Mouse (Mus musculus) C2C12 (cell line): ENCODE data around the gene Krtap8-1. TPM values are rescaled to one million over a fixed set of nuclear protein-coding genes. Genes with fewer than 3 reads are reported as not detected.

Source experiments
- H3K27me3 ChIP-seq: one replicate; pipeline ENCODE4 v1.6.1; 2011; ENCODE audit not compliant: control insufficient read depth, insufficient read depth, insufficient read length
- H3K36me3 ChIP-seq: one replicate; pipeline ENCODE4 v1.6.1; 2011; ENCODE audit not compliant: control insufficient read depth, insufficient read depth
- H3K4me3 ChIP-seq: one replicate; pipeline ENCODE4 v1.5.1; 2011; ENCODE audit warnings: mild to moderate bottlenecking, control low read depth; ENCODE audit not compliant: poor library complexity, insufficient read depth, severe bottlenecking
- H3K79me2 ChIP-seq: one replicate; pipeline ENCODE4 v1.6.1; 2011; ENCODE audit not compliant: control insufficient read depth, insufficient read depth
- H3K79me3 ChIP-seq: one replicate; pipeline ENCODE4 v1.6.1; 2011; ENCODE audit warnings: low read depth, control low read depth
- H3ac ChIP-seq: one replicate; pipeline ENCODE3; 2011; ENCODE audit warnings: low read depth; ENCODE audit not compliant: control insufficient read depth, insufficient read length
- CEBPB ChIP-seq: IDR thresholded peaks from one replicate; pipeline ENCODE4 v1.6.1; 2011; ENCODE audit warnings: low read depth, mild to moderate bottlenecking, control low read depth, moderate library complexity
- CTCF ChIP-seq: IDR thresholded peaks from one replicate; pipeline ENCODE4 v1.5.1; 2011; ENCODE audit not compliant: control insufficient read depth, insufficient read depth, insufficient read length
- FOSL1 ChIP-seq: IDR thresholded peaks from one replicate; pipeline ENCODE4 v1.8.0; 2011; ENCODE audit warnings: mild to moderate bottlenecking, low read length; ENCODE audit not compliant: poor library complexity, insufficient read depth, severe bottlenecking
- MAX ChIP-seq: IDR thresholded peaks from one replicate; pipeline ENCODE4 v1.6.1; 2011; ENCODE audit warnings: mild to moderate bottlenecking, control low read depth
- MYOD1 ChIP-seq: IDR thresholded peaks from one replicate; pipeline ENCODE4 v1.6.1; 2011; ENCODE audit warnings: low read depth; ENCODE audit not compliant: control insufficient read depth, insufficient read length
- MYOG ChIP-seq: IDR thresholded peaks from one replicate; pipeline ENCODE4 v1.6.1; 2011; ENCODE audit not compliant: control insufficient read depth, insufficient read length; ENCODE audit errors: extremely low read depth
- USF1 ChIP-seq: IDR thresholded peaks from one replicate; pipeline ENCODE4 v1.6.1; 2011; ENCODE audit warnings: low read depth, mild to moderate bottlenecking, control low read depth, moderate library complexity
- polyA plus RNA-seq: library from polyadenylated mRNA; unstranded; fragments of >200 nt; fragmentation: generic; extraction: Trizol; gene quantifications from one replicate; pipeline ENCODE4 v1.2.1, GENCODE M21; 2012; ENCODE audit warnings: missing spikeins

Gene Krtap8-1
- polyA plus RNA-seq, 1 experiment = not detected

DNA sequence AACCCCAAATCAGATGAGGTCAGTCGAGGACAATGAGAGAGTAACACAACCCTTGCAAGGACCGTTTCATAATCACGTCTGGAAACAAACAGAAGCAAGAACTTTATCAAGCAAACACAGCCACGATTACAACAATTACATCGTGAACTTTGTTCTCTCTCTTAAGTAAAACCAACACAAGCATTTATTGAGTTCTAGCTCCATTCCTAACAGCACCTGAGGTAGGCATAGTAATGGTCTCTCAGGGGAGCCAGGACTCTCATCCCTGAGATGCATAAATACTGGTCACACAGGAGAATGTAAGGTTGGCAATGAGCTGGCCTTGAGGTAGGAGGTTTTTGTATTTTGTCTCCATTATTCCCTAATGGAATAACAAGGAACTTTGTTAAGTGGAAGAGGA is 14.1 kb upstream of the Krtap8-1 start:
- Histone ChIP-seq H3K4me3 (no peak overlapping the region), H3K36me3 (no peaks in the 10 kb centered on the region), H3ac (no peak overlapping the region), H3K79me3 (no peaks in the 10 kb centered on the region), H3K79me2 (no peaks in the 10 kb centered on the region), H3K27me3 (no peaks in the 10 kb centered on the region)
- TF ChIP-seq CEBPB (no peak), FOSL1 (no peak), MAX (no peak), MYOD1 (no peak), MYOG (no peak), CTCF (no peak), USF1 (no peak)

DNA sequence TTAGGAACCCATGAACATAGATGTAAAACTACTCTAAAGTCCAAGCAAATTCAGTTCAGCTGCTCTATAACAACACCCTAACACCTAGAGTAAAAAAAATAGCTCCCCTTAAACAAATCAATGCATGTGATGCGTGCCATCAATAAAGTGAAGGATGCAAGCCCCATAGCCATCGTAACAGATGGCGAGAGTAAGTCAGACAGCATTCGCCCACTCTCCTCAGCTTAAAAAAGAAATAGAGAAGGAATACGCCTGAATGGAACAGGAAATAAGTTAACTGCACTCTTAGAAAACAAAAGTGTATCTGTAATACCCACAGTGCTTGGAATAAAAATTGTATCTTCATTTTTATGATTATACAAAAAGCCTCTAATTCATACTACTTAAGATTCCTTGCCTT is 9.2 kb upstream of the Krtap8-1 start:
- Histone ChIP-seq H3K36me3 (no peaks in the 10 kb centered on the region), H3ac (no peak overlapping the region), H3K79me2 (no peaks in the 10 kb centered on the region), H3K4me3 (no peak overlapping the region), H3K79me3 (no peaks in the 10 kb centered on the region), H3K27me3 (no peaks in the 10 kb centered on the region)
- TF ChIP-seq MAX = no peak
- no peak for TF ChIP-seq MYOG
- TF ChIP-seq USF1 = no peak
- TF ChIP-seq MYOD1 = no peak
- no peak for TF ChIP-seq FOSL1
- no peak for TF ChIP-seq CTCF
- TF ChIP-seq CEBPB = no peak

DNA sequence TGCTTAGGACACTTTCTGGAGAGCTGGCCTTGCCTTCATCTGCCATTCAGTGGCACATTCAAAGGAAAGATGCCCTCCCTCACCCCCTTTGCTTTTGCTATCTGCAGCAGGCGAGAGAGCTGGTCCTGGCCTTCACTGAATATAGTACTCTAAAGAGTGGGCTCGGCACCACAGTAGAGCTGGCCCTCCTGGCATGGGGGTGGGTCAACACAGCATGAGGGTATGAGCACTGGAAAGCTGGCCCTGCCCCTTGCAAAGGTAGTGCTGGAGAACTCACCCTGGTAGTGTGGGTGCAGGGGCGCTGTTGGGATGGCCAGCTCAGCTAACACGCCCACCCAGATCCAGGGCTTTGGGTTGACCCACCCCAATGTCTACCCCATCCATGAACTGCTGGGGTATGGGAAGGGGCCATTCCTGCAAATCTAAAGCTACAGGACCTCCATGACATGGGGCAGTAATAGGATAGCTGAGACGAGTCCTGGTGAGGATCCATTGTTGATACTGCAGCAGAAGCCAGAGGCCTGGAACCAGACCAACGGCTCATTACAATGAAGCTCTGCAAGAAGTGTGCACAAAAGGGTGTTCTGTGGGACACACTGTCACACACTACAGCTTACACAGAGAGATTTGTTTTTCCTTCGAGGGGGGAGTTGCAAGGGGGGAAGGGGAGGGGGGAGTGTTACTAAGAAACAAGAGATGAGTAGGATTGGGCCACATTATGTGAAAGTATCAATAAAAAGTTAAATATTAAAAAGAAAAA is 7.8 kb upstream of the Krtap8-1 start:
- Histone ChIP-seq H3K4me3 (no peak overlapping the region), H3K79me2 (no peaks in the 10 kb centered on the region), H3K79me3 (no peaks in the 10 kb centered on the region), H3K27me3 (no peaks in the 10 kb centered on the region), H3ac (no peak overlapping the region), H3K36me3 (no peaks in the 10 kb centered on the region)
- TF ChIP-seq CEBPB (no peak), MAX (no peak), MYOG (no peak), CTCF (no peak), MYOD1 (no peak), FOSL1 (no peak), USF1 (no peak)

DNA sequence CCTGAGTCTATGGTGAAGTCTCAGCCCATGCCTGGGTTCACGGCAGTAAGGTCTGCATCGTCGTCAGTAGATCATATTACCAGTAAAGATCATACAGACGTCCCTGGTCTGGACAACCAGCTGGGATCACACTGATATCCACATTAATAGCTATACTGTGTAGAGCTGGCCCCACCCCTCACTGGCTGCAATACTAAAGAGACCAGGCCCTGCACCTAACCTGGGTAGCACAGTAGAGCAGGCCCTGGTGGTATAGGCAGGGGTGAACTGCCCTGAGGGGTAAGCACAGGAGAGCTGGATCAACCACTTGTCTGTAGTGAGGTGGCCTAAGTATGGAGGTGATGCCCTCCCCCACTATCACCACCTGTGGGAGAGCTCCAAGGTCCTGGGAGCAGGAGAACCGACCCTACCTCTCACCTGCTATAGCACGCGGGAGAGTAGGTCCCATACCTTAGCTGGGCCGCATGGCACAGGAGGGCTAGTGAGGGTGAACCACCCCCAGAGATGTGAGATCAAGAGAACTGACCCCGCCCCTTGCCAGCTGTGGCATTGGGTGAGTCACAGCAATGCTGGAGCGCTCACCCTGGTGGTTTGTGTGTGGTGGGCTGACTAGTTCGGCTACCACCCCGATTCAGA is 10.0 kb downstream of the Krtap8-1 start:
- Histone ChIP-seq H3K27me3 (no peaks in the 10 kb centered on the region), H3K79me2 (no peaks in the 10 kb centered on the region), H3ac (no peak overlapping the region), H3K79me3 (no peaks in the 10 kb centered on the region), H3K4me3 (no peak overlapping the region), H3K36me3 (no peaks in the 10 kb centered on the region)
- TF ChIP-seq MYOD1 = no peak
- no peak for TF ChIP-seq USF1
- TF ChIP-seq CEBPB = no peak
- no peak for TF ChIP-seq MYOG
- no peak for TF ChIP-seq FOSL1
- no peak for TF ChIP-seq MAX
- TF ChIP-seq CTCF = no peak

DNA sequence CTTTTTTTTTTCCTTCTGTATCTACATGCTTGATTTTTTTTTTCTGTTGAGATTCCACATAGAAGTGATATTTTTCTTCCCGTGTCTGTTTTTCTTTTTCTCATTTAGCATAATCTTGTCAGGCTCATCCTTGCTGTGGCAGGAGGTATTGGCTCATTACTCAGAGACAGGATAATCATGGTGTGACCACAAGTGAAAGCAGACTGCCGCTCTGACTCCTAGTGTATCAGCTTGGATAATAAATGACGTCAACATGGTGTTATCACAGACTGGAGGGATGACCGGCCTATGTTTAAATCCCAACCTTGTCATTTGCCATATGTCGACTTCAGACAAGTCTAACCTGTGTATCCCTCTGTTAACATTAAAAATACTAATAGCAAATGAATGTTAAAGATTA is 26.6 kb downstream of the Krtap8-1 start:
- H3K27me3 ChIP-seq = no peaks in the 10 kb centered on the region
- H3K79me3 ChIP-seq = no peaks in the 10 kb centered on the region
- H3K4me3 ChIP-seq = no peak overlapping the region
- H3ac ChIP-seq = no peak overlapping the region
- TF ChIP-seq MAX = no peak
- TF ChIP-seq CTCF = no peak
- TF ChIP-seq MYOG = no peak
- TF ChIP-seq USF1 = no peak
- TF ChIP-seq FOSL1 = no peak
- no peak for TF ChIP-seq CEBPB
- TF ChIP-seq MYOD1 = no peak
- H3K36me3 ChIP-seq = no peaks in the 10 kb centered on the region
- no peaks in the 10 kb centered on the region for H3K79me2 ChIP-seq

Other genes with a start within 250 kb of the Krtap8-1 start
- gene Krtap21-1, start 84.1 kb downstream of the Krtap8-1 start, polyA plus RNA-seq = not detected
- gene Krtap6-2, start 67.8 kb downstream of the Krtap8-1 start, polyA plus RNA-seq = not detected
- not detected for gene Krtap7-1, start 20.4 kb upstream of the Krtap8-1 start, polyA plus RNA-seq
- not detected for gene Krtap11-1, start 83.2 kb upstream of the Krtap8-1 start, polyA plus RNA-seq